Mouse (Mus musculus): Measurements from ENCODE around the gene Pfkfb2.

Gene Pfkfb2
- long read RNA-seq, experiment 1, partial matches to known transcripts: 1 of 33 reads
- long read RNA-seq, experiment 1, other reads (novel, unspliced or antisense): 32 of 33 reads
- long read RNA-seq, experiment 2, partial matches to known transcripts: 0 of 33 reads
- long read RNA-seq, experiment 2, other reads (novel, unspliced or antisense): 28 of 33 reads

- intact Hi-C loops (cut with DNase I): no loop called here
Measured at GRCm38 (mm10) chr1:130729153-130729552, at the start of gene Pfkfb2. Pfkfb2 (minus strand) TSS chr1:130729253.

GRCm38 (mm10) chr1:130776645-130777044 is 47.6 kb upstream of the Pfkfb2 start:
- intact Hi-C loops (cut with DNase I): loop anchor here (5.0 kb wide), 1 partner anchor 59 kb away; the partner anchor contains the start of genes Gm29427 and Yod1

- intact Hi-C loops (cut with DNase I): loop anchor here (5.0 kb wide), 1 partner anchor 59 kb away; the partner anchor contains the start of genes Gm29427 and Yod1
Measured at GRCm38 (mm10) chr1:130775691-130776331, 46.8 kb upstream of the Pfkfb2 start.

GRCm38 (mm10) chr1:130775234-130775633 is 46.2 kb upstream of the Pfkfb2 start:
- intact Hi-C loops (cut with DNase I): loop anchor here (5.0 kb wide), 1 partner anchor 58 kb away; the partner anchor contains the start of genes Gm29427 and Yod1

GRCm38 (mm10) chr1:130770981-130771494 is 42.0 kb upstream of the Pfkfb2 start:
- intact Hi-C loops (cut with DNase I): no loop called here

DNA sequence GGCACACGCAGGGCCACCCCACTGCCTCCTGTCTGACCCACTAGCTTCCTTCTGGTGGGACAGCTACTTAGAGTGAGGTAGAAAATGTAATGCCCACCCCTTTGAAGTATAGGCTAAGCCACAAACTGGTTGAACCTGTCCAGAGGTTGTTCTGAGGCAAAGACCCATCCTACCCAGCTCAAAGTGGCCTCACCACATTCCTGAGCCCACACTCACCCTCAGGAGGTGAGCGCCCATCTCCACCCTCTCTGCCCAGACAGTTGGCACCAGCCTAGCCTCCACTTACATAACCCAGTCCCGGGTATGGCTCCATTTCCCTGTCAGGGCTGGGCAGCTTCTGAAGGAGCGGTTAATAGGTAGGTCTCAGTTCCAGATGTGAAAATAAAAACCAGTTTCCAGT is 41.4 kb upstream of the Pfkfb2 start:
- intact Hi-C loops (cut with DNase I): no loop called here

DNA sequence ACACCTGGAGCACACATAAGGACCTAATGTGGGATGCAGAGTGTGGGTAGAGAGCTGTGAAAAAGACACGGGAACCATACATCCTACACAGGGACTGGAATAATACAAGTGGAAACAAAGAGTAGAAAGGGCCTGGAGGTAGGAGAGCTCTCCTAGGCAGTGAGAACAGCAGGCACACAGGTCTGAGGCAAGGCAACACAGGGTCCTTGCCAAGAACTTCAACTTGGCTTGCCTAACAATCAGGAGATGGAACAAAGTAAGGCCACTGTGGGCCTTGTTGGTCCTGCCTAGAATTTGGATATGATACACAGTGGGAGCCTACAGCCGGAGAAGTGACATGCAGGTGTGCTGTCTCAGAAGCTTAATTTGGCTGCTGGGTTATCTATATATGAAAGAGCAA is 40.9 kb upstream of the Pfkfb2 start:
- intact Hi-C loops (cut with DNase I): no loop called here

DNA sequence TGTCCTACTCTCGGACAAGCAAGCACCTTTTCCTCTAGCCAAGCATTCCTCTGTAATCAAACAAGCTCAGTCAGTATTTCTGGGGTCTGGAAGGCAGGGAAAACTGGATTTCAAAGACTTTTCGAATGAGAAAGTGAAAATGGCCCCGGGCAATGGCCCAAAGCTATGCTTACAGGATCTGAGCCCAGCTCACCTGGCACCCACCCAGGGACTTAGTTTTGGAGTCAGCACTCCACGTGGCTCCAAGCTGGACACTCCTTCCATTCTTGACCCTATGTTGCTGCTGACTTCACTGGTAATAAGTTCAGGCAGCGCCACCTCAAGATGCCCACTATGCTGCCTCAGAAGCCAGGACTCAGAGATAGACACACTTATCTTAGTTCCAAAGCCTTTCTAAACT is 38.0 kb upstream of the Pfkfb2 start:
- intact Hi-C loops (cut with DNase I): no loop called here

GRCm38 (mm10) chr1:130764027-130764461 is 35.0 kb upstream of the Pfkfb2 start:
- intact Hi-C loops (cut with DNase I): no loop called here

DNA sequence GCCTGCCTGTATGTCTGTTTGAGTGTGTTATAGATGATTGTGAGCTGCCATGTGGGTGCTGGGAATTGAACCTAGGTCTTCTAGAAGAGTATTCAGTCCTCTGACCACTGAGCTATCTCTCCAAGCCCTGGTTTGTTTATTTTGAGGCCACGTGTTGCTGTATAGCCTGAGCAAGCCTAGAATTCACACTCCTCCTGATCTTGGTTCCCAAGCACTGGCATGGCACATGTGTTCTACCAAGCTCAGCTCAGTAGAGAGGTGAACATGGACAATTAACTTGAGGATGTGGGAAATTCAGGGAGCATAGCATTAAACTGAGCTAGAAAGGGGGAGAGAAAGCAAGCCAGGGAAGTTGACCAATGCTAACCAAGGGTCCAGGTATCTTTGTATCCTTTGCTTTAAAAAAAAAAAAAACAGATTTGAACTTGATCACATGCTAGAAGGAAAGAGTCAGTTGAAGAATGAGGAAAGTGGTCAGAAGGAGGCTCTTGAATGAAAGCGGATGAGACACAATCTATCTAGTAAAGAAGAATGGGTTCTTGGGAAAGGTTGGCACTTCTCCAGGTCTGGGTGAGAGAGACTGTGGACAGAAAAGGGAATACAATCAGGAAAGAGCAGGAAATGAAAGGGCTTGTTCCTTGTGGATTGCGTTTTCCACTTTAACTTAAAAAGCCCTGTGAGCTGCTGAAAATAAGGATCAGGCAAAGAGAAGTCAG is 33.1 kb upstream of the Pfkfb2 start:
- intact Hi-C loops (cut with DNase I): no loop called here

- intact Hi-C loops (cut with DNase I): no loop called here
Measured at GRCm38 (mm10) chr1:130761597-130761996, 32.5 kb upstream of the Pfkfb2 start.

GRCm38 (mm10) chr1:130759689-130760088 is 30.6 kb upstream of the Pfkfb2 start:
- intact Hi-C loops (cut with DNase I): no loop called here

- intact Hi-C loops (cut with DNase I): no loop called here
Measured at GRCm38 (mm10) chr1:130746819-130747218, 17.8 kb upstream of the Pfkfb2 start.

DNA sequence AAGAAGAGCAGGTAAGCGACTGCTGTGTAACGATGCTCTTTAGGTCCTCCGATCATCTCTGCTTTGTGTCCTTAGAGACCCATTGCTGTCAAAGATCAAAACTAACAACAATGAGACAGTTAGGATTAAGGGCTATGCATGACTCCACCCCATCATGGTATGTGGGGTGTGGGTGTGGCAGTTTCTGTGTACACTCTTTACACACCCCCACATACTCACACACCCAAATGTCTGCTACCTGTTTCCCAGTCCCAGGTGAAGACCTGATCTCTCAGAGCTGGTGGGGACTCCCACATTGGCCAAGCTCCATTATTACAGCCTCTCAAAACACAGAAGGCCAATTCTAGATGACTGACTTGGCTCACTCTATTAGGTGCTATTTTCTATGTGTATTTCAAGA is 16.5 kb upstream of the Pfkfb2 start:
- intact Hi-C loops (cut with DNase I): no loop called here

DNA sequence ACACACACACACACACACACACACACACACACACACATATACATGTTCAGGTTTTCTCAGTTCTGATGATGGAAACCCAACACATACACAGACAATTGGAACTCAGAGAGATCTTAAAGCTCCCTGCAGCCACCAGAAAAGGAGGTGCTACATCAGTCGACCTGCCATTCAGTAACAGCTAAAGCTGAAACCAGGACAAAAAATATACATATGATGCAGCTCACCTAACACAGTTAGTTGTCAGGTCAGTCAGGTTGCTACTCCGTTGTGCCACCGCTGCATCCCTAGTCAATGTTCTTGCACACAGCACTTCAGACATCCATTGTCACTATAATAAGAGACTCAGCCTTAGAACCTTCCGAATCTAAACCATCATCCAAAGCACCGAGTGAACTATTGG is 15.9 kb upstream of the Pfkfb2 start:
- intact Hi-C loops (cut with DNase I): no loop called here

GRCm38 (mm10) chr1:130744217-130744616 is 15.2 kb upstream of the Pfkfb2 start:
- intact Hi-C loops (cut with DNase I): no loop called here

GRCm38 (mm10) chr1:130743775-130744174 is 14.7 kb upstream of the Pfkfb2 start:
- intact Hi-C loops (cut with DNase I): no loop called here

GRCm38 (mm10) chr1:130742201-130742600 is 13.1 kb upstream of the Pfkfb2 start:
- intact Hi-C loops (cut with DNase I): no loop called here

DNA sequence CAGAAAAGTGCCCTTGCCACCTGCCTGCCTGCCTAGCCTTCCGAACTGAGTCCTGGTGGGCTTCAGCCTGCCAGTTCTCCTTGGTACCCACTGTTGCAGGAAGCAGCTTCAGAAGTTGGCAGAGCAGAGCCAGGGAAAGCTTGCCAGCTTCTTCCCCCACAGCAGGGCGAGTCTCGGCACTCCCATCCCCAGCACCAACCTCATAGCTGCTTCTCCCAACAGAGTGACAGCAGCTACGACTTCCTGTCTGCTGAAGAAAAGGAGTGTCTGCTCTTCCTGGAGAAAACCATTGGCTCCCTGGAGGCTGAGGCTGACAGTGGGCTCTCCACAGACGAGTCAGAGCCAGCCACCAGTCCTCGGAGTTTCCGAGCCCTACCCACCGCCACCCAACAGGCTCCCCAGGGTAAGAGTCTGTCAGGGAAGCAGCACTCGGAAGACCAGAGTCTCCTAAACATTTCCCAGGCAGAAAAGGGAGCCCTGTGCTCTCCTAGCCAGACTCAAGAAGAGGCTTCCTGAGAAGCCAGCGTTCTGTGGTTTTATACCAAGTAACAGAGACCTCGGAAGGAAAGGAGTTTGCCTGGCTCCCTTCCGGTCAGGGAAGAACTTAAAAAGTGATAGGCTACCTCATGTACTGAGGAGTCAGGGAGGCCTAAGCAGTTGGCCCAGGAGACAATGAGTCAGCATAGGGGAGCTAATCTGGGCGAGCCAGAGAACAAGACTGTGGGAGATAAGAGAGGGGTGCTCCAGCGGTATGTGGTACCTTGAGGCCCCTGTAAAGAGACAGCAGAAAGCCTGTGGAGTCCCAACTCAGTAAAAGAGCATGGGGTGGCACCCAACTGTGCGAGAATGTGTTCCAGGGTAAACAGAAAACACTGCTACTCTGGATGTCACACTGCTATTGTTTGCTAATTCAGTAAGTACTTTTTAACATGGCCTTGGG is 12.0 kb upstream of the Pfkfb2 start:
- intact Hi-C loops (cut with DNase I): no loop called here

DNA sequence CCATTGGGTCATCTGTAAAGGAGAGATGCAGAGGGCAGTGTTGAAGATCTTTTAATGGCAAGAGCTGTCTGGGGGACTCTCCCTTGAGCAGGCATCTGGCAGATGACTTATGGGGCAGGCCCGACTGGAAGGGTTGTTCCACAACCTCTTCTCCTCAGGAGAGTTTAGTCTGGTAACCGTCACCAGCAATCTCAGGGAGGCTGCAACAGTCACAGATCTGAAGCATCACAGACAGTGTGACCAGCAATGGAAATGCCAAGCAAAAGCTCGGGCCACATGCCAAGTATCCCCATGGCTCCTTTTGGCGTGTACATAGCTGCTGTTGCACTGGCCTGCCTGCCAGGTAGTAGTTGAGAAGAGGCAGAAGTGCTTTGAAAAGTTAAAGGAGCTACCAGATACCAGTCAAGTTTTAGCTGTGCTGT is 11.2 kb upstream of the Pfkfb2 start:
- intact Hi-C loops (cut with DNase I): no loop called here

GRCm38 (mm10) chr1:130739636-130740035 is 10.6 kb upstream of the Pfkfb2 start:
- intact Hi-C loops (cut with DNase I): no loop called here

Measured in adrenal gland (tissue).